Mouse (Mus musculus) myocyte (in vitro differentiated cells): ENCODE data around the gene Dock7. TPM values are rescaled to one million over a fixed set of nuclear protein-coding genes. Genes with fewer than 3 reads are reported as not detected.

Experiments
- H3K27me3 ChIP-seq: one replicate; pipeline ENCODE4 v1.6.1; 2011; ENCODE audit not compliant: control insufficient read depth, insufficient read depth, insufficient read length
- H3K36me3 ChIP-seq: one replicate; pipeline ENCODE4 v1.6.1; 2011; ENCODE audit not compliant: control insufficient read depth, insufficient read depth
- H3K4me2 ChIP-seq: one replicate; pipeline ENCODE4 v1.6.1; 2011; ENCODE audit warnings: low read depth, control low read depth
- H3K4me3 ChIP-seq: one replicate; pipeline ENCODE4 v1.5.1; 2011; ENCODE audit warnings: mild to moderate bottlenecking, control low read depth, moderate library complexity
- H3K79me2 ChIP-seq: one replicate; pipeline ENCODE4 v1.6.1; 2011; ENCODE audit not compliant: control insufficient read depth, insufficient read depth
- H3ac ChIP-seq: one replicate; pipeline ENCODE4 v1.6.1; 2011; ENCODE audit not compliant: control insufficient read depth, insufficient read length
- CEBPB ChIP-seq: IDR thresholded peaks from 2 replicates; pipeline ENCODE4 v1.6.1; 2011; ENCODE audit warnings: mild to moderate bottlenecking, moderate library complexity; ENCODE audit not compliant: poor library complexity, insufficient read depth, severe bottlenecking
- E2F4 ChIP-seq: IDR thresholded peaks from one replicate; pipeline ENCODE4 v1.6.1; 2011; ENCODE audit warnings: mild to moderate bottlenecking, control low read depth, moderate library complexity; ENCODE audit not compliant: insufficient read depth
- MAX ChIP-seq: IDR thresholded peaks from one replicate; pipeline ENCODE4 v1.6.1; 2011; ENCODE audit warnings: low read depth, mild to moderate bottlenecking, control low read depth
- MYOD1 ChIP-seq, 3 experiments: IDR thresholded peaks; one replicate each; pipeline ENCODE4 v1.6.1; 2011; ENCODE audit warnings: control low read depth in 2 of 3, low read depth in 2 of 3, mild to moderate bottlenecking in 2 of 3, moderate library complexity in 1 of 3; ENCODE audit not compliant: insufficient read length in 2 of 3, control insufficient read depth in 1 of 3
- MYOG ChIP-seq, 3 experiments: IDR thresholded peaks; one replicate each; pipeline ENCODE4 v1.6.1; 2011; ENCODE audit warnings: control low read depth in 2 of 3, low read depth in 2 of 3, mild to moderate bottlenecking in 2 of 3; ENCODE audit not compliant: insufficient read length in 2 of 3, control insufficient read depth in 1 of 3, insufficient read depth in 1 of 3
- POLR2A ChIP-seq: IDR thresholded peaks from one replicate; pipeline ENCODE4 v1.6.1; 2011; ENCODE audit warnings: low read depth, mild to moderate bottlenecking, control low read depth, moderate library complexity; ENCODE audit not compliant: insufficient read length
- POLR2AphosphoS2 ChIP-seq: IDR thresholded peaks from one replicate; pipeline ENCODE4 v1.6.1; 2011; ENCODE audit warnings: low read depth, control low read depth; ENCODE audit not compliant: insufficient read length
- REST ChIP-seq: IDR thresholded peaks from one replicate; pipeline ENCODE4 v1.6.1; 2011; ENCODE audit warnings: mild to moderate bottlenecking, control low read depth, moderate library complexity; ENCODE audit not compliant: insufficient read depth, insufficient read length
- SRF ChIP-seq: IDR thresholded peaks from one replicate; pipeline ENCODE4 v1.6.1; 2011; ENCODE audit warnings: low read depth; ENCODE audit not compliant: control insufficient read depth, insufficient read length
- TCF12 ChIP-seq: IDR thresholded peaks from one replicate; pipeline ENCODE4 v1.6.1; 2011; ENCODE audit warnings: mild to moderate bottlenecking, control low read depth; ENCODE audit not compliant: poor library complexity, insufficient read depth, severe bottlenecking
- TCF3 ChIP-seq: IDR thresholded peaks from one replicate; pipeline ENCODE4 v1.6.1; 2011; ENCODE audit warnings: low read depth, control low read depth; ENCODE audit not compliant: insufficient read length
- USF1 ChIP-seq: IDR thresholded peaks from one replicate; pipeline ENCODE4 v1.6.1; 2011; ENCODE audit warnings: low read depth, mild to moderate bottlenecking, control low read depth, moderate library complexity
- polyA plus RNA-seq: library from polyadenylated mRNA; unstranded; fragments of >200 nt; fragmentation: generic; extraction: Trizol; gene quantifications from one replicate; pipeline ENCODE4 v1.2.1, GENCODE M21; 2012; ENCODE audit warnings: missing spikeins

Dock7 gene
- polyA plus RNA-seq, 1 experiment: 24.7 TPM

DNA sequence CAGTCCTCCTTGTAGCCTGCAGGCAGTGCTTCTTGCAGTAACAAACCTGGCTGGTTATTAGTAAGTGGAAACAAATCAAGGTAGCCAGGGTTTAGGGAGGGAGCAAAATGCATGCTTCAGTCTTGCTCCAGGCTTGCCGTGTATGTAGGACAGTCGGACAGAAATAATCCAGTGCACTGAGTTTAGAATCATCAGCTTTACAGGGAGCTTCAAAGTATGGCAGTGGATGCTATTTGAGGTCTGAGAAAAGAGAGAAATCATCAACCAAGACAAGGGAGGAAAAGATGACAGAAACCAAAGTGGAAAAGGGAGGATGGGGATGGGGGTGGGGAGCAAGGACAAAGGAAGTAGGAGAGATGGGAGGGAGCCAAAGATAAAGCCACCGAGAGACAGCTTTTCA is 13.8 kb upstream of the Dock7 start:
- no peak overlapping the region for H3K4me2 ChIP-seq
- H3K27me3 ChIP-seq: no peaks in the 10 kb centered on the region
- no peaks in the 10 kb centered on the region for H3K79me2 ChIP-seq
- H3K4me3 ChIP-seq: no peak overlapping the region
- TF ChIP-seq POLR2AphosphoS2 (no peak), CEBPB (no peak), POLR2A (no peak), E2F4 (no peak), USF1 (no peak), TCF3 (no peak), TCF12 (no peak), REST (no peak), SRF (no peak), MYOG (IDR thresholded peaks at IDR 0.05; ENCODE audit: control insufficient read depth in 1 of 3, insufficient read depth in 1 of 3, insufficient read length in 2 of 3, low read depth in 2 of 3) (no peak), MYOD1 (IDR thresholded peaks at IDR 0.05; ENCODE audit: control insufficient read depth in 1 of 3, insufficient read length in 2 of 3, low read depth in 2 of 3) (no peak), MAX (no peak)
- H3K36me3 ChIP-seq: no peaks in the 10 kb centered on the region
- H3ac ChIP-seq: no peak overlapping the region

- TF ChIP-seq CEBPB: no peak
- TF ChIP-seq MYOG (IDR thresholded peaks at IDR 0.05; ENCODE audit: control insufficient read depth in 1 of 3, insufficient read depth in 1 of 3, insufficient read length in 2 of 3, low read depth in 2 of 3): no peak
- TF ChIP-seq SRF: no peak
- TF ChIP-seq USF1: no peak
- no peak overlapping the region for H3ac ChIP-seq
- no peak overlapping the region for H3K4me2 ChIP-seq
- H3K4me3 ChIP-seq: no peak overlapping the region
- no peaks in the 10 kb centered on the region for H3K36me3 ChIP-seq
- no peaks in the 10 kb centered on the region for H3K27me3 ChIP-seq
- no peaks in the 10 kb centered on the region for H3K79me2 ChIP-seq
Observed at GRCm38 (mm10) chr4:99133326-99133725, 12.6 kb upstream of the Dock7 start.

- Histone ChIP-seq H3K79me2 (no peaks in the 10 kb centered on the region), H3ac (no peak overlapping the region), H3K4me2 (no peak overlapping the region), H3K27me3 (no peaks in the 10 kb centered on the region), H3K36me3 (no peaks in the 10 kb centered on the region), H3K4me3 (no peak overlapping the region)
- TF ChIP-seq MYOD1 (IDR thresholded peaks at IDR 0.05; ENCODE audit: control insufficient read depth in 1 of 3, insufficient read length in 2 of 3, low read depth in 2 of 3): no peak
- TF ChIP-seq MYOG (IDR thresholded peaks at IDR 0.05; ENCODE audit: control insufficient read depth in 1 of 3, insufficient read depth in 1 of 3, insufficient read length in 2 of 3, low read depth in 2 of 3): no peak
- TF ChIP-seq POLR2AphosphoS2: no peak
- no peak for TF ChIP-seq CEBPB
- TF ChIP-seq TCF12: no peak
Observed at GRCm38 (mm10) chr4:99132686-99133085, 12.0 kb upstream of the Dock7 start.

GRCm38 (mm10) chr4:99131227-99131653 is 10.5 kb upstream of the Dock7 start:
- no peaks in the 10 kb centered on the region for H3K36me3 ChIP-seq
- no peaks in the 10 kb centered on the region for H3K27me3 ChIP-seq
- no peak overlapping the region for H3K4me2 ChIP-seq
- H3K4me3 ChIP-seq: no peak overlapping the region
- TF ChIP-seq POLR2AphosphoS2 (no peak), SRF (no peak), CEBPB (no peak)
- no peaks in the 10 kb centered on the region for H3K79me2 ChIP-seq
- H3ac ChIP-seq: no peak overlapping the region

GRCm38 (mm10) chr4:99123546-99123945 is 2.8 kb upstream of the Dock7 start:
- no peak overlapping the region for H3ac ChIP-seq
- H3K79me2 ChIP-seq: peaks cover 18% of the 10 kb centered on the region
- no peaks in the 10 kb centered on the region for H3K27me3 ChIP-seq
- H3K4me2 ChIP-seq: no peak overlapping the region
- no peak overlapping the region for H3K4me3 ChIP-seq
- H3K36me3 ChIP-seq: no peaks in the 10 kb centered on the region
- no peak for TF ChIP-seq MYOD1 (IDR thresholded peaks at IDR 0.05; ENCODE audit: control insufficient read depth in 1 of 3, insufficient read length in 2 of 3, low read depth in 2 of 3)
- TF ChIP-seq POLR2AphosphoS2: no peak
- no peak for TF ChIP-seq TCF3
- no peak for TF ChIP-seq TCF12
- no peak for TF ChIP-seq E2F4
- TF ChIP-seq SRF: no peak
- no peak for TF ChIP-seq USF1
- TF ChIP-seq POLR2A: no peak
- no peak for TF ChIP-seq MYOG (IDR thresholded peaks at IDR 0.05; ENCODE audit: control insufficient read depth in 1 of 3, insufficient read depth in 1 of 3, insufficient read length in 2 of 3, low read depth in 2 of 3)
- no peak for TF ChIP-seq REST
- no peak for TF ChIP-seq MAX
- TF ChIP-seq CEBPB: no peak

DNA sequence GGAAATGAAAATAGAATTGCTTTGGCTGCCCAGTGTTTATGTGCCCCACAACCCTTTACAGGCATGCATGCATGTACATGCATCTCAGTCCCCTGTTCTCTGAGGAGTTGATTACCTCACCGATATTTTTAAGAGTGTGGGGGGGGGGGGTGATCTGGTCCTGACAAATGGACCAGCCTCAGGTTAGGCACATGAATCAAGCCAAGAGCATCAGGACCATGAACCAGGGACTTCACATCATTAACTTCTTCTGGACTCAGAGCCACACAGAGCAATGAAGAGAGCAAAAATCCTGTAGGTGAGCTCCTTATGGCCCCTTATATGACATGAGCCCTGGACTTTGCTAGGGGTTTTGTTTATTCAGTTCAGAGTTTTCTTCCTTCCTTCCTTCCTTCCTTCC is 2.1 kb upstream of the Dock7 start:
- Histone ChIP-seq H3K4me3 (no peak overlapping the region), H3K4me2 (no peak overlapping the region)
- TF ChIP-seq SRF (no peak), REST (no peak), POLR2A (no peak), TCF12 (no peak), MYOG (IDR thresholded peaks at IDR 0.05; ENCODE audit: control insufficient read depth in 1 of 3, insufficient read depth in 1 of 3, insufficient read length in 2 of 3, low read depth in 2 of 3) (no peak), CEBPB (no peak), POLR2AphosphoS2 (no peak), MAX (no peak)

More for the DNA sequence above, 2.1 kb upstream of the Dock7 start:
- Histone ChIP-seq H3K27me3 (no peaks in the 10 kb centered on the region), H3ac (no peak overlapping the region), H3K79me2 (peaks cover 25% of the 10 kb centered on the region), H3K36me3 (no peaks in the 10 kb centered on the region)
